Mouse (Mus musculus) heart, postnatal 0 days (tissue): ENCODE data around the gene Gm20458. TPM values are rescaled to one million over a fixed set of nuclear protein-coding genes. Genes with fewer than 3 reads are reported as not detected.

Experiments
- ATAC-seq: fragments of 200-750 bp; cut with Nextera tagmentation; 2 replicates; pipeline ENCODE4 v1.8.0; 2017; ENCODE audit warnings: low read depth, moderate number of reproducible peaks, moderate library complexity; ENCODE audit not compliant: insufficient read depth
- DNase-seq: peaks from one replicate; pipeline ENCODE4 v3.0.0-alpha.2; 2016; ENCODE audit warnings: low spot score
- H3K27ac ChIP-seq: fragments of 300-500 bp; sonication (generic); 2 replicates; pipeline ENCODE4 v1.5.1; 2014; ENCODE audit warnings: low read depth, mild to moderate bottlenecking
- H3K27me3 ChIP-seq: fragments of 300-500 bp; sonication (generic); 2 replicates; pipeline ENCODE4 v1.6.1; 2014; ENCODE audit warnings: low read length, mixed read lengths; ENCODE audit not compliant: control insufficient read depth, insufficient read depth
- H3K36me3 ChIP-seq: fragments of 300-500 bp; sonication (generic); replicated peaks from 2 replicates; pipeline ENCODE4 v1.6.1; 2014; ENCODE audit warnings: low read length, mixed read lengths; ENCODE audit not compliant: control insufficient read depth, insufficient read depth
- H3K4me1 ChIP-seq: fragments of 300-500 bp; sonication (generic); 2 replicates; pipeline ENCODE4 v1.6.1; 2014; ENCODE audit warnings: antibody characterized with exemption; ENCODE audit not compliant: control insufficient read depth, insufficient read depth
- H3K4me2 ChIP-seq: fragments of 300-500 bp; sonication (generic); 2 replicates; pipeline ENCODE4 v1.6.1; 2014; ENCODE audit warnings: low read depth, mild to moderate bottlenecking, low read length, moderate library complexity
- H3K4me3 ChIP-seq: fragments of 300-500 bp; sonication (generic); 2 replicates; pipeline ENCODE4 v1.5.1; 2014; ENCODE audit warnings: low read depth, low read length
- H3K9ac ChIP-seq: fragments of 300-500 bp; sonication (generic); replicated peaks from 2 replicates; pipeline ENCODE4 v1.6.1; 2014; ENCODE audit warnings: low read depth, low read length, mixed read lengths
- H3K9me3 ChIP-seq: fragments of 300-500 bp; sonication (generic); replicated peaks from 2 replicates; pipeline ENCODE4 v1.6.1; 2016; ENCODE audit warnings: low read length; ENCODE audit not compliant: control insufficient read depth
- CTCF ChIP-seq: IDR thresholded peaks from 2 replicates; pipeline ENCODE4 v1.5.1; 2016; ENCODE audit warnings: antibody characterized with exemption, control low read depth, low read depth
- EP300 ChIP-seq: IDR thresholded peaks from 2 replicates; pipeline ENCODE4 v1.6.1; 2016; ENCODE audit warnings: antibody characterized with exemption, low read depth
- WGBS: fragments of 180-500 bp; shearing (Covaris S2); extraction: QIAGEN DNeasy Blood & Tissue Kit; methylation state at CpG from one replicate; pipeline ENCODE4 v1.1.7; 2014; 5-methylcytosine and 5-hydroxymethylcytosine counted together
- polyA plus RNA-seq: library from polyadenylated mRNA; unstranded; fragments of >200 nt; fragmentation: Nextera tagmentation; extraction: Ambion mirVana; gene quantifications from 2 replicates; pipeline ENCODE4 v1.2.1, GENCODE M21; 2015
- total RNA-seq: library from RNA; depleted of rRNA; stranded (reverse); fragments of >200 nt; gene quantifications from 2 replicates; pipeline ENCODE4 v1.2.3, GENCODE M21; 2014; ENCODE audit warnings: low replicate concordance

The Gm20458 gene
- total and polyA plus RNA-seq, 2 experiments from 2014 or later: 15.5 to 34.3 TPM

- H3K9ac ChIP-seq: no peak overlapping the region
- no peak overlapping the region for H3K27ac ChIP-seq
- 66% methylated on average over 3 of the region's 3 CpGs for WGBS
- no peak overlapping the region for H3K4me3 ChIP-seq
- 0 out of 2 replicates have a peak, but pooled peaks cover 6% of the 10 kb centered on the region for H3K9me3 ChIP-seq
- H3K27me3 ChIP-seq: no peaks in the 10 kb centered on the region
- no peak for ATAC-seq
- no peak for TF ChIP-seq CTCF
- no peak for DNase-seq
- no peaks in the 10 kb centered on the region for H3K36me3 ChIP-seq
- H3K4me2 ChIP-seq: no peak overlapping the region
- no peaks in the 10 kb centered on the region; the same call in 1 of the 2 replicates for H3K4me1 ChIP-seq
Measured at GRCm38 (mm10) chr2:164514916-164515315, 54.1 kb downstream of the Gm20458 start.

DNA sequence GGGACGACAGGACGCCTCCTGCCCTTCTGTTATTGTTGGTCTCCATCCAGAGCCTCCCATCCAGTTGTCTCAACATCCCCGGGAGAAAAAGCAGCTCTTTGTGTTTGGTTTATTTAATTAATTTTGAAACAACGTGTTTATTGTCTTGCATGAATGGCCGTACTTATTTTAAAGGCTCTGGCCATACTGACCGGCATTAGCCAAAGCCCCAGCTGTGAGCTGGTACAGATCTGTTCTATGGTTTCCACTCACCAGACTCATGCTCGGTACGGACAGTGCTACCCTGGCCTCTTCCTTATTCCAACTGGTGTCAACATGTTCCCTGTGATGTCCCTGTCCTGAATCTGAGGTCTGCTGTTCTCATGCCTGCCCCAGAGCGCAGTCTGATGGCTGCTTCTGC, 55.1 kb downstream of the Gm20458 start:
- TF ChIP-seq CTCF: no peak
- 60% methylated on average over 9 of the region's 9 CpGs for WGBS
- no peak for DNase-seq
- no peak overlapping the region for H3K27ac ChIP-seq
- no peak for ATAC-seq
- no peaks in the 10 kb centered on the region for H3K27me3 ChIP-seq
- 0 out of 2 replicates have a peak, but pooled peaks cover 6% of the 10 kb centered on the region for H3K9me3 ChIP-seq
- no peaks in the 10 kb centered on the region; the same call in 1 of the 2 replicates for H3K4me1 ChIP-seq
- H3K36me3 ChIP-seq: no peaks in the 10 kb centered on the region
- H3K4me3 ChIP-seq: no peak overlapping the region
- no peak overlapping the region for H3K9ac ChIP-seq
- no peak overlapping the region for H3K4me2 ChIP-seq

DNA sequence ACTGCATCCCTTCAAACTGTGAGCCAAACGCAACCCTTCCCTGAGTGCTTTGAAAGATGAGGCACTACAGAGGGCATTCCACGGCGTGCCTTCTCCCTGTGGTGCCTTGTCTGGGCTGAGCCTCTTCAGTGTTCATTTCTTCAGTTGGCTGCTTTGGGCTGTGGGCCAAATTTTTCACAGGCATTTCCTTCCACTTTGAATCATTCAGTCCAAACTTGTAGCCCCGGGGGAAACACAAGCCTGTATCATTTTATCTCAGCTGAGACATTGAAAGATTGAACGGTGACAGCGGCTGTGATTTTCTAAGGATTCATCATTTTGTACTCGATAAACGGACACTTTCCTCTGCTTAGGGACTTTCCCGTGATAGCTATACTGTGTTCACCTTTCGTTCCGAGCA, 55.8 kb downstream of the Gm20458 start:
- Histone ChIP-seq H3K4me1 (no peaks in the 10 kb centered on the region; the same call in 1 of the 2 replicates), H3K4me2 (no peak overlapping the region), H3K36me3 (no peaks in the 10 kb centered on the region), H3K4me3 (no peak overlapping the region), H3K27ac (no peak overlapping the region), H3K9ac (no peak overlapping the region), H3K9me3 (0 out of 2 replicates have a peak, but pooled peaks cover 6% of the 10 kb centered on the region), H3K27me3 (peaks cover 7% of the 10 kb centered on the region; the same call in 1 of the 2 replicates)
- no peak for ATAC-seq
- WGBS: 76% methylated on average over 11 of the region's 11 CpGs
- no peak for DNase-seq
- TF ChIP-seq EP300 (no peak), CTCF (no peak)

- peaks cover 7% of the 10 kb centered on the region; the same call in 1 of the 2 replicates for H3K27me3 ChIP-seq
- ATAC-seq (no peak), DNase-seq (peak; percentile 65)
- no peak overlapping the region for H3K27ac ChIP-seq
- no peaks in the 10 kb centered on the region; the same call in 1 of the 2 replicates for H3K4me1 ChIP-seq
- 0 out of 2 replicates have a peak, but pooled peaks cover 6% of the 10 kb centered on the region for H3K9me3 ChIP-seq
- WGBS: 19% methylated on average over 8 of the region's 10 CpGs
- TF ChIP-seq CTCF (peak; percentile 76), EP300 (no peak)
- H3K4me3 ChIP-seq: no peak overlapping the region
- no peaks in the 10 kb centered on the region for H3K36me3 ChIP-seq
- H3K4me2 ChIP-seq: no peak overlapping the region
- H3K9ac ChIP-seq: no peak overlapping the region
Measured at GRCm38 (mm10) chr2:164517485-164518221, 56.9 kb downstream of the Gm20458 start.

DNA sequence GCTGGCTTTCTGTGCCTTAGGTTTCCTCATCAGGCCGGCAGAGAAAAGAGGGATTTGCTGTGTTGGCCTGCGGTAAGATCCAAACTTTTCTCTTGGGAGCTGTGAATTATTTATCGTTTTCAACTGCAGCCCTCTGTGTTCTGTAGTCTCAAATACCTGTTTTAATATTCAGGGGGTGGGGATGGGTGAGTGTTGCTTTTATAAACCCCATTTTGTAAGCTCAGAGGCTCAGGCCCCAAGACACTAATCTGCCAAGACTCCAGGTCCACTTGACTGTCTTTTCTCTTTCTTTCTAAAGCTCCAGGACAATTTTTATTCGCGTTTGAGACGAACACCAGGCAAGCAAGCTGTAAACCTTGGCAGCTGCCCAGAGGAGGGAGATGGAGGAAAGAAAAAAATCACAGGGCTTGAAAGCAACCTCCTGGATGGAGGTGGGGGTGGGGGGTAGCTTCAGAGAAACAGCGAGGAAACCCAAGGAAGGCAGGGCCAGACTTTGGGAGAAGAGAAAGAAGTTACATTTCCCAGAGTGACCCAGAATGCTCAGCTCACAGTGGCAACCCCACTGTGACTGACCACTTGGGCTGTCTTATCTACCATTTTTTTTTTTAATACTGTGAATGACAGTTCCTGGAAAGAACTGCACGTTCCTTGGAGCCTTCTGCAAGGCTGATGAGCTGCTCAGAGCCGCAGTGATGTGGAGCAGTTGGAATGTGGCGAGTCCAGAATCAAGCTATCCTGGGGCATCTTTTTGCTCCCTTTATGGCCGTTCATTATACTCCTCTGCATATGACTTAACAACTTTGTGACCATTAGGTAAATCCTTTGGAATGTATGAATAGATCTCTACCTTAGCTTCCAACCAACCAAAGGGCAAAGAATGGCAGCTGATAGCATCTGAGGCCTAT, 57.8 kb downstream of the Gm20458 start:
- Histone ChIP-seq H3K27ac (no peak overlapping the region), H3K4me2 (no peak overlapping the region), H3K27me3 (peaks cover 7% of the 10 kb centered on the region; the same call in 1 of the 2 replicates), H3K4me3 (no peak overlapping the region), H3K4me1 (no peaks in the 10 kb centered on the region), H3K9me3 (0 out of 2 replicates have a peak, but pooled peaks cover 6% of the 10 kb centered on the region), H3K36me3 (no peaks in the 10 kb centered on the region), H3K9ac (no peak overlapping the region)
- 42% methylated on average over 11 of the region's 11 CpGs for whole genome bisulfite sequencing
- ATAC-seq: no peak
- TF ChIP-seq EP300: no peak
- TF ChIP-seq CTCF: no peak
- DNase-seq: no peak
